Mouse (Mus musculus): ENCODE results near the gene 6030452D12Rik. TPM values are rescaled to one million over a fixed set of nuclear protein-coding genes. Genes with fewer than 3 reads are reported as not detected.

The 6030452D12Rik gene
- polyA plus RNA-seq (2015; fragmentation: Nextera tagmentation; extraction: Ambion mirVana) = not detected in 2 replicates

DNA sequence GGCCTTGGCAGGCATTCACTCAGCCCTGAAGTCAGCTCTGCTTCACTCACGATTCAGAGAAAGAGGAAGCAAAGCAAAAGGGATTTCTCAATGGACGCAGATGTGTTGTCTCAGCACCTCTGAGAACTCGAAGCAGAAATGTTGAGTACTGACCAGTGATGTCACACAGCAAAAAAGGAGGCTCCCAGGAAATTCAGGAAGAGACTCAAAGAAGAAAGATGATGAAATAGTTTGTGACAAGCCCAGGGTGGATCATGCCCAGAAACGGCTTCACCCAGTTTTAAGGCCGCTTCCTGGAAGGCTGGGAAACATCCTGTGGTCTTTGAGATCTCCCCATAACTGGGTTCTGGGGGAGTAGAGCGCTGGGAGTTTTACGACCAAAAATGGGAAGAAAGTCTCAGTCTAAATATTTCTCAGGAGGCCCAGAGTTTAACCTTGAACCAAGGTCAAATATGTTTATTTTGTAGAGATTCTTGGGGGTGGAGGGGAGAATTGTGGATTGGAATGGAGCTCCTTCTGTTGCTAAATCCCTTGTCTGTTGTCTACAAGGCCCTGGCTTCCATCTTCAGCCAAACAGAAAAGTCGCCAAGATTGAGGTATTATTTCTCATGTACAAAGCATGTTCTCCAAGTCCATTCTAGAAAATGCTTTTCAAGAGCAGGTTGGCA is at the start of gene 6030452D12Rik:
TSS of gene 6030452D12Rik (plus strand) at position 505 of the 668 bp plus-strand sequence.
- Histone ChIP-seq H3K27me3 (replicated peaks) (no peaks in the 10 kb centered on the region), H3K4me2 (replicated peaks) (no peak within 1 kb of the TSS), H3K36me3 (no peaks in the 10 kb centered on the region), H3K4me1 (replicated peaks) (peaks cover 10% of the 10 kb centered on the region), H3K9ac (no peak within 1 kb of the TSS), H3K27ac (peak within 1 kb of the TSS; percentile 23), H3K4me3 (replicated peaks) (no peak within 1 kb of the TSS), H3K9me3 (no peaks in the 10 kb centered on the region)
- WGBS = 42% methylated on average over 8 of the region's 8 CpGs
- ATAC-seq = no peak

DNA sequence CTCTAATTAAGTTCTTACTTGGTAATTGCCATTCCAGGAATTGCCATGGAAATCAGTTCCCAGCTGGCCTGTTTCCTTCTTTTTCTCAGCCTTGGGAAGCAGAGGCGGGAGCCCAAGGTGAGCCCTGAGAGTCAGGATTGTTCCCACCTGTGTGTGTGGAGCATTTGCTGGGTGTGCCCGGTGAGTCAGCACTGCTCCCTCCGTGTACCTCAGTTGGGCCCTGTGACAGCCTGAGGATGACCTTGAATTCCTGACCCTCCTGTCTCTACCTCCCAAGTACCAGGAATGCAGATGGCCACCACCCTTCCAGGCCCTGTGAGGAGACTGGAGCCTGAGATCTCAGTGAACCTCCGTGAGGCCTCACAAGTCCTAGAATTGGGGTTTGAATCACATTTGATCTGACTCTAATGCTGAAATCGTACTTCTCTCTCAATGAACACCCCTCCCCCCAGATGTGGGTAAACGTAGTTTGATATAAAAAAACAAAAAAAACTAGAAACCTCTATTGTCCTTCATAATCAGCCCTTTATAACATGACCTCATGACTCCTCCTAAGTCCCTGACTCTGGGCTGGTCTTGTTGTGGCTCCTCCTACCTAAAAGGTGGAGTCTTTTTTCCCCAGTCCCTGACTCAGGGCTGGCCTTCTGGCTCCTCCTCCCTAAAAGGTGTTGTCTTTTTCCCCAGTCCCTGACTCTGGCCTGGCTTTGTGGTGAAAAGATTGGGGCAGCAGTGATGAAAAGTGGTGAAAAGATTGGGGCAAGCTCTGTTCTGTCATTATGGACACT is 48.8 kb upstream of the 6030452D12Rik start:
- 66% methylated on average over 6 of the region's 6 CpGs for WGBS
- peak; percentile 87 for ATAC-seq

DNA sequence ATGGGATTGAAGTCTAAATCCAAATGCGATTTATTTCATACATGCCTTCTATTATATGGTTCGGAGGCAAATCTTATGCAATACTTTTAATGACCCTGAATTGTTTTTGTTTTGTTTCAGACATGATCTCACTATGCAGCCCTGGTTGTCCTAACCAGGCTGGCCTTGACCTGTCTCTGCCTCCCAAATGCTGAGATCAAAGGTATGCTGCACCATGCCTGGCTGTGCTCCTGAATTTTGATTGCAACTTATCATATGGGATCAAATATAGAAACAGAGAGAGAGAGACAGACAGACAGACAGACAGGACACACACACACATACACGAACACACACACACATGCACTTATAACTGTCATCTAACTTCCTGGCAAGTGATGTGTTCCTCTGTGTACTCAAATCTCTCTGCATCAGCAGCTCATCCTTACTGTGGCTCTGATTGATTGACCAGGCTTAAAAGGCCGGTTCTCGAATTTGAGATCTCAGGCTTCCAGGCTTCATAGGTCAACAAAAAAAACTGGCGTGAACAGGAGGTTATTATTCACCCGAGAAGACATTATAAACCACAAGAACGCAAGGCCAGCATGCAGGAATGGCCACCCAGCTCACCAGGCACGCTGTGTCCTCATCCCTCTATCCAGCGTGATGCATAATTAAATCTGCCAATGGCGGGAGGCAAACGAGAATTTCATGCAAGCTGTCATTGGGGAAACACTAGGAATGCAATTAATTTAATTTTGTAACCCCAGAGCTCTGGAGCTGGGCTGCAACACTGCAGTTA is 47.4 kb upstream of the 6030452D12Rik start:
- no peak overlapping the region for H3K4me2 ChIP-seq (replicated peaks)
- H3K9me3 ChIP-seq = no peaks in the 10 kb centered on the region
- no peaks in the 10 kb centered on the region for H3K4me1 ChIP-seq (replicated peaks)
- no peak overlapping the region for H3K4me3 ChIP-seq (replicated peaks)
- no peaks in the 10 kb centered on the region for H3K27me3 ChIP-seq (replicated peaks)
- H3K9ac ChIP-seq = no peak overlapping the region
- no peak overlapping the region for H3K27ac ChIP-seq
- 51% methylated on average over 12 of the region's 12 CpGs for WGBS
- no peaks in the 10 kb centered on the region for H3K36me3 ChIP-seq
- no peak for ATAC-seq

More for the DNA sequence above, 48.8 kb upstream of the 6030452D12Rik start:
- Histone ChIP-seq H3K9ac (no peak overlapping the region), H3K4me3 (replicated peaks) (no peak overlapping the region), H3K27me3 (replicated peaks) (no peaks in the 10 kb centered on the region), H3K36me3 (no peaks in the 10 kb centered on the region), H3K9me3 (no peaks in the 10 kb centered on the region), H3K4me1 (replicated peaks) (no peaks in the 10 kb centered on the region), H3K4me2 (replicated peaks) (no peak overlapping the region), H3K27ac (no peak overlapping the region)

DNA sequence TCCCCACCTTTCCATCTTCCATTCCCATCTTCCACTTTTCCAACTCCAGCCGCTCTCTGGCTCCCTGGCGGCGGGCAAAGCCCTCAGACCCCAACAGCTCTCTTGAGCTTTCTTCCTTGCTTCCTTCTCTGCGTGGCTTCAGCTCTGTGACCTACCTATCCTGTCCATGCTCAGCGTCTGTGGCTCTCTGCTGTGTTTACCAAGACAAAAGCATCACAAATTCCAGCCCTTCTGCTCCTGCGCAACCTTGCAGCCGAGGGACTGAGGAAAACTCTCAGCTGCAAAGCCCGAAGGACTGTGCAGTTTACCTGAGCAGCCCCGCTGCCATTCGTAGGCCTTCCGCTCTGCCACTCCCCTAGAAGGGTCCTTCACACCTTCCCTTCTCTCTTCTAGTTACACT is 46.3 kb upstream of the 6030452D12Rik start:
- H3K9me3 ChIP-seq = no peaks in the 10 kb centered on the region
- no peaks in the 10 kb centered on the region for H3K4me1 ChIP-seq (replicated peaks)
- H3K4me3 ChIP-seq (replicated peaks) = no peak overlapping the region
- no peak overlapping the region for H3K27ac ChIP-seq
- H3K36me3 ChIP-seq = no peaks in the 10 kb centered on the region
- H3K27me3 ChIP-seq (replicated peaks) = no peaks in the 10 kb centered on the region
- 58% methylated on average over 11 of the region's 11 CpGs for WGBS
- no peak for ATAC-seq
- no peak overlapping the region for H3K9ac ChIP-seq
- H3K4me2 ChIP-seq (replicated peaks) = no peak overlapping the region

DNA sequence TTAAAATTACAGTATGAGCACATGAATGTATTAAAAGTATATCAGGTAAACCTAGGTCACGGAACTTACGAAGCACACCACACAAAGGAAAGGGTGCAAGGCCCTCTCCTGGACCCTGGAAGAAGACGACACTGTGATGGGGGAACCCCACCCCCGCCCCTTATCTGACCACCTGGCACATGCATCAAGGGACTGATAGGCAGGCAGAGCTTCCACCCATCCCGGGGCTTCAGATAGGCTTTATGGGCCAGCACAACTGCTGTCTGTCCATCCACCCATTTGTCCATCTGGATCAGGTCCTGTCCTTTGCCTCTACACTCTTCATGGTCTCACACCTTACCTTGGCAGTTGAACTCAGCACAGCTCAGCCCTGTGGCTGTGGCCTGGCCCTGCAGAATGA is 38.2 kb upstream of the 6030452D12Rik start:
- no peak for ATAC-seq
- no peak overlapping the region for H3K4me2 ChIP-seq (replicated peaks)
- 55% methylated on average over 5 of the region's 5 CpGs for WGBS

DNA sequence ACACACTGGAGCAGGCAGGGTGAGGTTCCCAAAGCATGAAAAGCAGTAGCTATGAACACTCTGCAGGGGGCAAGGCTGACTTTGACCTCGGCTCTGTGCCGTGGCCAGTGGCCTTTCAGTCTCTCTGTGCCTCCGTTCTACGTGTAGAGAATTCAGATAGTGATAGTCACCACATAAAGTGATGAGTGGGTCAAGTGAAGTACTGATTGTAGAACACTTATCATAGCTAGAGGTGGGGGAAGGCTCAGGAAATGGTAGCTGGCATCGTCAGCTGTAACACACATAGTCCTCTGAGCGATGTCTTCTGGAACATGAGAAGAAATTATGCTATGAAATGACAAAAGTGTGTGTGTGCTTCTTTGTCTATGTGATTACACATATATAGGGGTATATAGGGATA is 36.5 kb upstream of the 6030452D12Rik start:
- Histone ChIP-seq H3K9me3 (no peaks in the 10 kb centered on the region), H3K4me1 (replicated peaks) (no peaks in the 10 kb centered on the region), H3K36me3 (no peaks in the 10 kb centered on the region), H3K4me3 (replicated peaks) (no peak overlapping the region), H3K4me2 (replicated peaks) (no peak overlapping the region), H3K9ac (no peak overlapping the region), H3K27me3 (replicated peaks) (no peaks in the 10 kb centered on the region), H3K27ac (no peak overlapping the region)
- 90% methylated on average over 6 of the region's 6 CpGs for WGBS
- no peak for ATAC-seq

More for the DNA sequence above, 38.2 kb upstream of the 6030452D12Rik start:
- Histone ChIP-seq H3K27ac (no peak overlapping the region), H3K27me3 (replicated peaks) (no peaks in the 10 kb centered on the region), H3K36me3 (no peaks in the 10 kb centered on the region), H3K9ac (no peak overlapping the region), H3K4me3 (replicated peaks) (no peak overlapping the region), H3K4me1 (replicated peaks) (no peaks in the 10 kb centered on the region), H3K9me3 (no peaks in the 10 kb centered on the region)

DNA sequence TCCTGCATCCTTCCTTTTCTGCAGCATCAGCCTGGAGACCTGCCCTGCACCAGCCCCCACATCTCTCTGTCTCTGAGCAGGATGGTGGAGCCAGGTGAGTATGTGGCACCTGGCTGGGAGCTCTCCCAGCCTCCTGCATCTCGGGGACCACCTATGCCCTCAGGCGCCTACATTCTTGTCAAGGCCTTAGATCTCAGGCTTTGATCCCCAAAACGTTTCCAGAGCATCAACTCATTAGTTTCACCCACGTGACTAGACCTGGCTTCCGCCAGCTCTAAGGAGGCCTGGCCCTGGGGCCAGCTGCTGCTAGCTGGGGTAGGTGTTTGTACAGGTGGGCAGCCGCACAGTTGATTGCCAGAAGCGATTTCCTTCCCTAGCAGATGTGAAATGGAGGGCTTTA is 30.8 kb upstream of the 6030452D12Rik start:
- Histone ChIP-seq H3K36me3 (no peaks in the 10 kb centered on the region), H3K27me3 (replicated peaks) (no peaks in the 10 kb centered on the region), H3K4me3 (replicated peaks) (no peak overlapping the region), H3K27ac (no peak overlapping the region), H3K9ac (no peak overlapping the region), H3K4me2 (replicated peaks) (no peak overlapping the region), H3K9me3 (no peaks in the 10 kb centered on the region), H3K4me1 (replicated peaks) (no peaks in the 10 kb centered on the region)
- 47% methylated on average over 7 of the region's 7 CpGs for WGBS
- no peak for ATAC-seq

DNA sequence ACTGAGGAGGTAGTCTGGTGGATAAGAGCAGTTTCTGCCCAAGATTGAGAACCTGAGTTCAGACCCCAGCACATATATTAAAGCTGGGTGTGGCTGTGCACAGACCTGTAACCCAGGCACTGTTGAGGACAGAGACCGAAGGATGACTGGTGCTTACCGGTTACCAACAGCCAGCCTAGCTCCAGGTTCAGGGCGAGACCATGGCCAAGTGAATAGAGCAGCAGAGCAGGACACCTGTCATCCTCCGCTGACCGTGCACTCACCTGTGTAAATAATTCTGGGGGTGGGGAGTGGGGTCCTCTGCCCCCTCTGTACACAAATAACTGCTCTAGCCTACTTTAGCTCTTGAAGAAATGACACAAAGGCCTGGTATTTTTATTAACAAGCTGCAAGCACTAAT is 26.3 kb upstream of the 6030452D12Rik start:
- Histone ChIP-seq H3K4me1 (replicated peaks) (no peaks in the 10 kb centered on the region), H3K9ac (no peak overlapping the region), H3K4me3 (replicated peaks) (no peak overlapping the region), H3K27me3 (replicated peaks) (no peaks in the 10 kb centered on the region), H3K27ac (no peak overlapping the region), H3K4me2 (replicated peaks) (no peak overlapping the region), H3K36me3 (no peaks in the 10 kb centered on the region), H3K9me3 (no peaks in the 10 kb centered on the region)
- no peak for ATAC-seq
- 72% methylated on average over 5 of the region's 5 CpGs for WGBS

DNA sequence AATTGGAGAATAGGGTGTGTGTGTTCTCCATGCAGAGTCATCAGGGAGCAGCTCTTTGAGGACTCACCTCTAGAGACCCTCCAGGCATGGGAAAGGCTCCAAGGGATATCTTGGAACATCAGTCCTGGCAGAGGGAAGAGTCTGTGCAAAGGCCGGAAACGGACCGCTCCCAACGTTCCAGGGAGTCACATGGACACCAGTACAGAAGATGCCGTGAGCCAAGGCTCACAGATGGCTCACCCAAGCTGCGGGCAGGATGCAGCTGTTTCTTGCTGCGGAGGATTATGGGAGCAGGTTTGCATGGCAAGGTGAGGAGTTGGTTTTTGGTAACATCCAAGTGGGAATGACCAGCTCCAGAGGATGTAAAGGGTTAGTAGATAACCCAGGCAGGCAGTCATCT is 3.9 kb downstream of the 6030452D12Rik start:
- Histone ChIP-seq H3K27ac (no peak overlapping the region), H3K4me1 (replicated peaks) (peaks cover 31% of the 10 kb centered on the region), H3K36me3 (no peaks in the 10 kb centered on the region), H3K4me3 (replicated peaks) (no peak overlapping the region), H3K4me2 (replicated peaks) (no peak overlapping the region), H3K27me3 (replicated peaks) (no peaks in the 10 kb centered on the region), H3K9ac (no peak overlapping the region), H3K9me3 (no peaks in the 10 kb centered on the region)
- WGBS = 92% methylated on average over 7 of the region's 7 CpGs
- no peak for ATAC-seq

DNA sequence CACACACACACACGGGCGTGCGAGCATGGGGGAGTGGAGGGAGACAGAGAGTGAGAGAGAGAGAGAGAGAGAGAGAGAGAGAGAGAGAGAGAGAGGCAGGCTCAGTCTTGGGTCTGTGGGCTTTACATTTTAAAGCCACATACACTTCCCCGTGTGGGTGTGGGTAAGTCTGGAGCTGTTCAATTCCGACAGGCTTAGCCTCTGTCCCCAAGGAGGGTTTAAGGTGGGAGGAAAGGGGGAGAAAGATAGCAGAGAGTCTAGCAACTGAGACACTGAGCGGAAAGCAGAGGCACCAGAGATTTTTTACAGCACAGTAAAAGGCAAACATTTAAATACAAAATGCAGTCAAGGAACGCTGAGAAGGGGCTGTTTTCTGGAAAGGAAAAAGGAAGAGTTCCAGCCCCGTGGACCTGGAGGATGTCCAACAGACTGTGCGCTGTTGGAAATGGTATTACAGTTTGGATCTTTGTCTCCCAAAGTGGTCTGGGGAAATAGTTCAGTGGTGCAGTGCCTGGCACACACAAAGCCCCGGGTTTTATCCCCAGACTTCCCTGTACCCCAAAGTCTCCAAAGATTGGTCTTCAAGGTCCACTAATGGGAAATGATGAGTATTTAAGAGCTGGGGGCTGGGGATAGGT is 5.1 kb downstream of the 6030452D12Rik start:
- 33% methylated on average over 10 of the region's 10 CpGs for WGBS
- no peak overlapping the region for H3K9ac ChIP-seq

DNA sequence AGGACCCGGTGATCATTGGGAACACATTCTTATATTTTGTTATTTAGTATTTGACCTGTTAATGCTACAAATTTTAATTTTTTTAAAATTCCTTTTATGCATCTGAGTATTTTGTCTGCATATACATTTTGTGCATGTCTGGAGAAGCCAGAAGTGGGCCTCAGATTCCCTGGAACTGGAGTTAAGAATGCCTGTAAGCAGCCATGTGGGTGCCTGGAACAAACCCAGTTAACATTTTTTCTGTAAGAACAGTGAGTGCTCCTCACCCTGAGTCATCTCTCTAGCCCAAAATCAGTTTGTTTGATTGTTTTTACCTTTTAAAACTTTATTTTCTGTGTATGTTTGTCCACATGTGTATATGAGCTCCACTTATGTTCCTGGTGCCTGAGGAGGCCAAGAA is 5.8 kb downstream of the 6030452D12Rik start:
- peaks cover 34% of the 10 kb centered on the region for H3K4me1 ChIP-seq (replicated peaks)
- no peak for ATAC-seq
- H3K27ac ChIP-seq = peak overlapping the region; percentile 78; the same call in 1 of the 2 replicates
- 71% methylated on average over 1 of the region's 1 CpGs for WGBS
- H3K36me3 ChIP-seq = no peaks in the 10 kb centered on the region
- no peaks in the 10 kb centered on the region for H3K27me3 ChIP-seq (replicated peaks)
- no peak overlapping the region for H3K9ac ChIP-seq
- H3K4me3 ChIP-seq (replicated peaks) = no peak overlapping the region
- no peaks in the 10 kb centered on the region for H3K9me3 ChIP-seq
- H3K4me2 ChIP-seq (replicated peaks) = no peak overlapping the region

More for the DNA sequence above, 5.1 kb downstream of the 6030452D12Rik start:
- H3K4me2 ChIP-seq (replicated peaks) = no peak overlapping the region
- peak overlapping the region; percentile 78 for H3K27ac ChIP-seq
- H3K27me3 ChIP-seq (replicated peaks) = no peaks in the 10 kb centered on the region
- peaks cover 28% of the 10 kb centered on the region for H3K4me1 ChIP-seq (replicated peaks)
- no peaks in the 10 kb centered on the region for H3K36me3 ChIP-seq
- no peak for ATAC-seq
- no peak overlapping the region for H3K4me3 ChIP-seq (replicated peaks)
- no peaks in the 10 kb centered on the region for H3K9me3 ChIP-seq

Data from intestine, embryonic 15.5 days (tissue).